Mouse (Mus musculus) kidney, postnatal 25 days (tissue): ENCODE results near the gene Spred2.

Experiments
- DNase-seq, 2 experiments: peaks; one replicate each; pipeline ENCODE4 v3.0.0; 2021; ENCODE audit warnings: mixed read lengths in 2 of 2

The Spred2 gene

DNA sequence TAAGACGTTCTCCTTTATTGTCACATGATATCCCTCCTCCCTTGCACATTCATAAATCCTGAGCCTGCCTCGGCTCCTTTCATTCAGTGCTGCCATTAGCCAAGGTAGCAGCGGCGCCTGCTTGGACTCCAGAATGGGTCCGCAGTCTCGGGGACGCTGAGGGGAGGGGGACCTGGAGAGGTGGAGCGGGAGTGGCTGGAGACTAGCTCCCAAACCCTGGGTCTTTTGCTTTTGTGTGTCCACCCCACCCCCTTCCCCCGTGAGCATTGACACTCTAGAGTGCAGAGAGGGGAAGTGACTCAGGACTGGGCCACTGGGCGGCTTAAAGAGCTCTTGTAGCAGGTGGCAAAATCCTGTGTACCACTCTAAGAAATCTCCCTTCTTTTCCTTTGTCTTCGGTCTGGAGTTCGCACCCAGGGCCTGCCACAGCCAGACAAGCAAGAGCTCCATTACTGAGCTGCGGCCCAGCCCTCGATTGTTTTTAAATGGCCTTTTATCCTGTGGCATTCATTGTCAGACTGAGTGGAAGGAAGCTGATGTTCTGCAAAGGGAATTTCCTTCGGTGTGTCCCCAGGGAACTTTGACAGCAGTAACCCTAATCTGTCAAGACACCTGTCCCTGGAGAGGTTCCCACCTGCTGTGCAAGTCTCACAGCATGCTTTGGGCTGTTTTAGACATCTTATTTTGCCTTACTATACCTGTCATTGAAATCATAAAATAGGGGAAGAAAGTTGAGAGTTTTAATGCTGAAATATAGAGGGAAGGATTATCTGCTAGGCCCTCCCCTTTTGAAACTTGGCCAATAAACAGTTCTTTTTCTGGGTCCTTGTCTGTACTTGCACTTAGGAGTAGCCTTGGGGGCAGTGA lies 2.0 kb downstream of the Spred2 start:
- DNase-seq = peak; percentile 40 to 64

GRCm38 (mm10) chr11:19926843-19927120 lies 2.6 kb downstream of the Spred2 start:
- DNase-seq = no peak

DNA sequence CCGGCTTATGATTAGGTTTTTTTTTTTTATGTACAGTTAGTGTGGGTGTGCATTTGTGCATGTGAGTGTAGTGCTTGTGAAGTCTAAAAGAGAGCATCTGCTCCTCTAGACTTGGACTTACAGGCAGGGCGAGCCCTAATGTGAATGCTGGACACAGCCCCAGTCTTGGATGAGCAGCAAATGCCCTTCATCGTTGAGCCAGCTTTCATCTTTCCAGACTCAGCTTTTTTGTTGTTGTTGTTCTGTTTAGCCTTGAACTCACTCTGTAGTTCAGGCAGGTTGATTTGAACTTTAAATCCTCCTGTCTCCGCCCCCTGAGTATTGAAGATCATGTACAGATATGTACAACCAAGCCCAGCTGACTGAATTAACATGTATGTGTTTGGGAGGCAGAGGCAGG lies 4.5 kb downstream of the Spred2 start:
- no peak for DNase-seq

DNA sequence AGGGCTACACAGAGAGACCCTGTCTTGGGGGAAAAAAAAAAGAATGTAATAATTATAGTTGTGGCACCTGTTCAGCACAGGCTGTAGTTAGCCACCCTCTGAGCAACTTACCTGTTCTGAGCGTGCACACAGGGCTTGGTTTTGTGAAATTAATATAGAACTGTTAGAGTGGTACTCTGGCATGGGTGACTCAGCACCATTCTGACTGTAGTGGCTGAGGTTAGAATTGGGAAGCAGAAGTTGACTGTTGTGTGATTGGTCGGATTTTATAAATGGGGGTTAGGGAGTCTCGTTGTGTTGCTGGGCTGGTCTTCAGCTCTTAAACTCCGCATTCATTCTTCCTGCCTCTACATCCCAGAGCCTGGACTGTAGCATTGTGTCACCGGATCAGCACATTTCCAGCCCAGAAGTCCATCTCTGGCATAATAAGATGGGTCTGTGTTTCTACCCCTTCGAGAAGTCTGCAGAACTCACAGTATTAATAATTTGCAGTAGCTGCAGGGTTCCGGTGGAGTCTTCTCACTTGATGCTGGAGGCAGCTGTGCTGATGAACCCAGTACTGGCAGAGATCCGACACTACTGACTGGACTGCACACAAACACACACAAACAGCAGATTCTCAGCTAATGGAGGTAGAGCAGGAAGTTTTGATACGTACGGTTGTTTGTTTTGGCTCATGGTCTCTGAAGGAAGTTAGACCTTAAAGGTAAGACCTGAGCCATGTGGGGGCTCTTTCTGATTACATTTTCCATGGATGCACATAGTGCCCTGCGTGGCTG lies 5.1 kb downstream of the Spred2 start:
- no peak for DNase-seq

DNA sequence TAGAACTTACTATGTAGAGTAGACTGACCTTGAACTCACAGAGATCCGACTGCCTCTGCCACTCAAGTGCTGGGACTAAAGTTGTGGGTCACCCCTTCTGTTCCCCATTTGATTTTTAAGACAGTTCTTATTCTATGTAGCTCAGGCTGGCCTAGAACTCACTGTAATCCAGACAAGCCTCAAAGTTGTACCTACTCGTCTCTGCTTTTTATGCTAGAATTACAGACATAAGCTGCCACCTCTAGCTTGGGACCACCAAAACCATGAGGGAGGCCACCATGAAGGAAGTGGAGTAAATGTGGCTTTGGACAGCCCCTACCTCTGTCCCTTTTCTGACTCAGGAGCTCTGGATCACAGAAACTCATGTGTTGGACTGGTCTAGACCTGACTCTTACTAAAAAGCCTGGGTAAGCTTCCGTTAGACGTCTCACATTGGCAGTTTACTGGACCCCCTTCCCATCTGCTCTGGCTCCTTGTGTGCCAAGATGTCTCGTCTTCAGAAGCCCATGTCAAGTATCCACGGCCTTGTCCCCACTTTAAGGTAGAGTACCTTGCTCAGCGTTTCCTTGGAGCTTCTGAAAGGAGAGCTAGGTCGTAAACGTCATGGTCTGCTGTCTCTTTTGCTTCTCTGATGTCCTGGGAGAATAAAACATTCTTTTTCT lies 7.5 kb downstream of the Spred2 start:
- DNase-seq = no peak

DNA sequence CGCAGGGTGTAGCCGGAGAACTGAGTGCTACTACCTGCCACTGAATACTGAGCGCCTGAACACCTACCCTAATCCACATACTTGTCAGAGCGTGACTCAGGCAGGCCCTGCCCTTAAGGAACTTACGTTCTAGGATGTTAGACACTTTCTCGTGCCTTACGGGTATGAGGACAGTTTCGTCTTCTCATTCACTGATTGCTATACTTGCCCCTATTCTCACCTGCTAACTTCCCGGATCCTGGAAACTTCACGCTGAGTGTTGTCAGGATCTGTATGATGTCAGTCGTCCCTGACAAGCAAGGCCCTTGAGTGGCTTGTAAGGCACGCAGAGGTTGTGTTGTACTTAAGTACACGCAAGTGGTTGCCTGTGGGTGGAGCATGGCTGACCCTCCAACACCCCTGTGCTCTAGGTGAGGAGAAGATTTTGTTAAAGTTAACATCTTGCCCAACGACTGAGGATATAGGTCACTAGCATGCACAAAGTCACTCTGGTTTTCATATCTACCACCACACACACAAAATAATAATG lies 8.9 kb downstream of the Spred2 start:
- no peak for DNase-seq

DNA sequence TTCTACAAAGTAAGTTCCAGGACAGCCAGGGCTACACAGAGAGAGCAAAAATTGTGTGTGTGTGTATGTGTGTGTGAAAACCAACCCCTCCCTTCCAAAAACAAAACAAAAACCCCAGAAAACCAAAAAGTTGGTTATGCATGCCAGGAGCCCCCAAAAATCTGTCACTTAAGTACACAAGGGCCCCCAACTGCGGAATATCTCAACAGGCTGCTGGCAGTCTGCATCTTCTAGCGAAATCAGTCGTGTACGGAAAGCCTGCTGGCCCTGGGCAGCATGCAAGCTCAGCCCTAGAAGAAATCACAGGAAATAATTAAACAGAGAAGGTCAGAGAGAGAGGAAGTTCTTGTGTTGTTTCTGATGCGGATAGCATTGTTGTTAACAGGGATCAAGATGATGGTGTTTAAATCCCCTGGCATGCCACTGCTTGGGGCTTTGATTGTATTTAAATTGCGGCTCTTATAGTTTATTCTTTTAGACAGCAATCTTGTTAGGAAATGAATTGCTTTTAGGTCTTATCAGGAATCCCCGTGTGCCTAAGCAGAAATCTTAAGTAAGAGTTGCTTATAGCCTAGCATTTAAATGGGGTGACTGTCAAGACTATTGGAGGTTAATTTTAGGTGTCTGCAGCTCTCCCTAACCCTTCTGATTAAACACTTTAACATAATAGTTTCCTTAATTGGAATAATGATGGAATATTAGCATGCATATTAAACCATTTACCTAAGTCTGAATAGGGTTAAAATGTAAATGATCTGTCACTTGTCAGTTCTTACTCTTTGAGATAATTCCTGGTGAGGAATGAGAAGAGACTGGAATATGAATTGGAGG lies 11.6 kb downstream of the Spred2 start:
- no peak for DNase-seq

- DNase-seq = no peak
Measured at GRCm38 (mm10) chr11:19938456-19939004, 14.4 kb downstream of the Spred2 start.

DNA sequence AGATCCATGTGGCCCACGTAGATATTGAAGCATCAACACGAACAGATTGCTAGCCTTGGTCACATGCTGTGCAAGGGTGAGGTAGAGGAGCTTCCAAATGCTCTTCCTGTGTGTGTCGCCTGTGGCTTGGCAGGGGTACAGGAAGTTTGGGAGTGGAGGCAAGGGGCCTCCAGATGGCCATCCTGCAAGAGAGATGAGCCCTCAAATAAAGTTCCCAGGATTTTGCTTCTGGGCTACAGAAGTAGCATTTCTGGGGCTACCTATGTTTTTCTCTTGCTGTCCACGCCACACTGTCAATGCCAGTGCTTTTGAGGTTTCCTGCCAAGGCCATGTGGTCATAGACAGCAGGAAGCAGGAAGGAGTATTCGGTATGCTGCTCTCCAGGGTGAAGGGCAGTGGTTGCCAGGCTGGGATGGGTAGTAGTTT lies 15.1 kb downstream of the Spred2 start:
- DNase-seq = no peak

DNA sequence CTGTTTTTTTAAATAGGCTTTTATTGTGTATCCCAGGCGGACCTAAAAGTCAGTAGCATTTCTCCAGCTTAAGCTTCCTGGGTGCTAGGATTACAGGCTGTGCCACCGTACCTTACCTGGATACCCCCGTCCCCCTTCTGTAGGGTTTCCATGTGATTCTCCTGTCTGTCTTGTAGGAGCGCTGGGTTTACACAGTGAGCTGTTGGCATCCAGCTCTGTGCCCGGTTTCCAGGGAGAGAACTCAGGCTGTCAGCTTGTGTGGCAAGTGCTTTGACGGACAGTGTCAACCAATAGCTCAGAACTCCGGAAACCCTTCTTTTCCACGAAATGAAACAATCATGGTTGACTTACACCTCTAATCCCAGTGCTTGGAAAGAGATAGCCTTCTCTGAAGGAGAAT lies 15.7 kb downstream of the Spred2 start:
- DNase-seq = no peak

DNA sequence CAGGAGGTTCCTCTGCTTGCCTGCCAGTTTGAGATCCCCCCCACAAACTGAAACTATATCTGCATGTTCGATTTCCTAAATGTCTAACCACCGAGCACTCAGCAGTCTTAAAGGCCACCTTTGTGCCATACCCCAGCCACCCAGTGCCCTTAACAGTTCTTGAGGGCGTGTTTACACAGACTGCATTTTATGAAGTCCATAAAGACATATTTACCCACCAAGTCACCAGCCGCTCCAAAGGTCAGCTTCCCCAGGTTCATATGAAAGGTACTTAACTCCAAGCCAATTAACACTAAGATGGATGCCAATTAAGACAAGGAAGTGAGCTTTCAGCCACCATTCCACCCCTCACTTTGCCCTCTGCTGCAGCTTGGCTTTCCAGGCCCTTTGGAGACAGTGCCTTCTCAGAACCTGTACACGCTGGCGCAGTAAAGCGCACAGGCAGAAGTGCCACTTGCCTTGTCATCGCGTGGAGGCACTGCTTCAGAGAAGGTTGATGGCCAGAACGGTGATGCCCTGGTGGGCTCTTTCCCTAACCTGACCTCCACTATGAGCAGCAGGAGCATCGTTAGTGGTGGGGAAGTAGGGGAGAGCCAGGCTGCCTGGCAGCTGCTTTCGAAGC lies 17.1 kb downstream of the Spred2 start:
- DNase-seq = no peak

- DNase-seq = no peak
Measured at GRCm38 (mm10) chr11:19941978-19942377, 17.8 kb downstream of the Spred2 start.

GRCm38 (mm10) chr11:19943753-19944152 lies 19.6 kb downstream of the Spred2 start:
- no peak for DNase-seq

DNA sequence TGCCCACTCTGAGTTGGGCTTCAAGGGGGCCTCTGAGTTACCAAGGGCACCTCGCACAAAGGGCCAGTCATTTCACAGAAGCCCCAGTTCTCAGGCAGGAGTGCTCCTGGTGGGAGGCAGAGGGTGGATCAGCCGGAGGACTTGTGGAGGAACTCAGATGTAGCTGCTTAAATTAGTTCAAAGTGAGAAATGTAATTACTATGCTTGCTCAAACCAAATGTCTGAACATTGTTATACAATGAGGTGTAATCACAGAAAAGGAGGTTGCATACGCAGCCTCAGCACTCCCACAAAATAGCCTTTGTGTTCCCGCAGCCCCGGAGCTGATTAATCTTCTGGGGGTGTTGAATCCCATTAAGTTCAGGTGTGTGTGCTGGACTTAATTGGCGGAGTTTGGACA lies 20.5 kb downstream of the Spred2 start:
- DNase-seq = no peak

GRCm38 (mm10) chr11:19946721-19947120 lies 22.5 kb downstream of the Spred2 start:
- DNase-seq = no peak

- peak; percentile 75 to 85 for DNase-seq
Measured at GRCm38 (mm10) chr11:19947626-19948135, 23.5 kb downstream of the Spred2 start.

- DNase-seq = no peak
Measured at GRCm38 (mm10) chr11:19949725-19950124, 25.6 kb downstream of the Spred2 start.

- DNase-seq = no peak
Measured at GRCm38 (mm10) chr11:19950169-19950568, 26.0 kb downstream of the Spred2 start.

DNA sequence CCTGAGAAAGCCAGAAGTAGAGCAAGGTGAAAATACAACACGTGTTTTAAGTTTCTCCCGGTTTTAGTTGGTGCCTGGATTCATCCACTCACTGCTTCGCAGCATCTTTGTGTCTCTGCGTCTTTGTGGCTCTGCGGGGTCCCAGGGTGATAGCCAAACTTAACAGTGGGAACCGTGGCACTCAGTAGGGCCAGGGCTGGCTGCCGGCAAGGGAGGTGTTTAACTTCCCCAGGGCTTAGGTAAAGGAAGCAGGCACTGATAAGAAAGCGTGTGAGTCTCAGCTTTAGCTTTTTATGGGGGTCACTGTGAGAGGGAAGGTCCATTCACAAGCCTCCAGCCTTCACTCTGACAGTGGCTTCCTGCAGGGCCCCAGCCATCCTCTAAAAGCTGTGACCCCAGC lies 28.8 kb downstream of the Spred2 start:
- no peak for DNase-seq

GRCm38 (mm10) chr11:19953919-19954318 lies 29.7 kb downstream of the Spred2 start:
- no peak for DNase-seq

- DNase-seq = peak in 1 of 2 experiments; percentile 61
Measured at GRCm38 (mm10) chr11:19955069-19955468, 30.9 kb downstream of the Spred2 start.
